ENCODE assay signal across 8 mouse cellular contexts in the genomic region with DNA sequence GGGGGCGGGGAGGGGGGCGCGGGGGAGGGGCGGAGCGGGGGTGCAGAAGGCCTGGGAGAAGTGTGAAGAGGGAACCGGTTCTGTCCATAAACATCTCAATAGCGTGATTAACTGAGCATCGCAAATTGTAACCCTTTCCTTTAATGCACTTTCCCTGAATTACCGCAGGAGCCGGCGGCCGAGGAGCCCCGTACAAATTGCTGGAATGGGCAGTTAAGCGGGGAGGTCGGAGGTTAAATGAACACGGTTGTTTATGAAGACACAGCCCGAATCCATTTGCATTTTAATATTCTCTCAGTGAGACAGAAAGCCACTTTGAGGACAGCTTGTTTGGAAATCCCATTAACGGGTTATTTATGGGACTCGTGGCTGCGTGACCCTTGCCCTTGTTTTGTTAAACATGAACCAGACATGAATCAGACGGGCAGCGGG.
A peak's percentile ranks its signal among the peaks of the same experiment; 100 is the strongest.
DNase-seq lines count a peak whose midpoint lies in the region; ATAC-seq lines count a peak whose summit lies in the region.

No protein-coding gene starts in this region.

- no peak for ATAC-seq in erythroid progenitor cell, adult 5-6 weeks (replicated peaks; ENCODE audit: low FRiP score, poor library complexity, severe bottlenecking)

- DNase-seq in heart, adult 18-20 months, result peak; percentile 3 to 4
- no peak for DNase-seq in heart, postnatal 4 days
- DNase-seq in forelimb bud, embryonic 11.5 days (ENCODE audit: low read depth, low spot score), result peak; percentile 66
- peak; percentile 67 to 76 for DNase-seq in kidney, postnatal 4 days
- DNase-seq in neural tube, embryonic 10.5 days (ENCODE audit: extremely low spot score, low spot score), result peak; percentile 83
- DNase-seq in layer of hippocampus, postnatal 14 days (ENCODE audit: low spot score in 2 of 2), result no peak
- no peak for DNase-seq in cerebellum, adult 8-10 months

Comparison
In these comparisons a context has a peak if more than half of its experiments do, and no peak if none do; other contexts are left out.
1. DNase-seq: peak in heart, adult 18-20 months (2 of 2), forelimb bud, embryonic 11.5 days (single experiment), kidney, postnatal 4 days (2 of 2) and neural tube, embryonic 10.5 days (single experiment); none in heart, postnatal 4 days (single experiment), layer of hippocampus, postnatal 14 days (0 of 2) and cerebellum, adult 8-10 months (single experiment).